Mouse (Mus musculus): ENCODE measurements around the gene Cnot4. TPM values are rescaled to one million over a fixed set of nuclear protein-coding genes. Genes with fewer than 3 reads are reported as not detected.
"Not testable (repeated sequence)": the region's sequence is repeated elsewhere in the genome, so short reads cannot be mapped to it uniquely, and the experiment has no call there.

Gene Cnot4
- 8.7 and 8.9 TPM in 2 replicates for polyA plus RNA-seq (2012; rRNA removed)

- under 1% methylated on average over 55 of the region's 55 CpGs for WGBS
- Histone ChIP-seq H3K4me3 (replicated peaks; ENCODE audit: extremely low read depth, low read depth, low read length) (peak within 1 kb of the TSS; percentile 97), H3K4me1 (ENCODE audit: control insufficient read depth, insufficient read depth, low read length) (peaks cover 5% of the 10 kb centered on the region)
- DNase-seq, result peak; percentile 95
- peak; percentile 91; the same call in 1 of the 2 replicates for TF ChIP-seq POLR2A (IDR thresholded peaks at IDR 0.05; ENCODE audit: borderline replicate concordance, extremely low read depth, low read depth, low read length)
- no peak for TF ChIP-seq CTCF (IDR thresholded peaks at IDR 0.05; ENCODE audit: insufficient read depth, low read length)
Measured at GRCm38 (mm10) chr6:35133579-35134488, at the start of gene Cnot4. Gene Cnot4 (minus strand): TSS chr6:35133724.

GRCm38 (mm10) chr6:35179299-35179698, 45.8 kb upstream of the Cnot4 start:
- H3K4me3 ChIP-seq (replicated peaks; ENCODE audit: extremely low read depth, low read depth, low read length); DNase-seq; H3K4me1 ChIP-seq (ENCODE audit: control insufficient read depth, insufficient read depth, low read length): not testable (repeated sequence)
- 96% methylated on average over 3 of the region's 3 CpGs for WGBS

- Histone ChIP-seq H3K4me3 (replicated peaks; ENCODE audit: extremely low read depth, low read depth, low read length) (peak overlapping the region; percentile 99), H3K4me1 (ENCODE audit: control insufficient read depth, insufficient read depth, low read length) (peaks cover 3% of the 10 kb centered on the region; the same call in 1 of the 2 replicates)
- no peak for DNase-seq
- TF ChIP-seq CTCF (IDR thresholded peaks at IDR 0.05; ENCODE audit: insufficient read depth, low read length) (no peak), POLR2A (IDR thresholded peaks at IDR 0.05; ENCODE audit: borderline replicate concordance, extremely low read depth, low read depth, low read length) (no peak)
- under 1% methylated on average over 69 of the region's 69 CpGs for WGBS
Measured at GRCm38 (mm10) chr6:35177650-35178272, 44.2 kb upstream of the Cnot4 start.

GRCm38 (mm10) chr6:35176979-35177649, 43.6 kb upstream of the Cnot4 start, which contains the start of gene Nup205:
Gene Nup205 (plus strand): TSS chr6:35177421.
- DNase-seq, result peak; percentile 85
- Histone ChIP-seq H3K4me1 (ENCODE audit: control insufficient read depth, insufficient read depth, low read length) (peaks cover 3% of the 10 kb centered on the region; the same call in 1 of the 2 replicates), H3K4me3 (replicated peaks; ENCODE audit: extremely low read depth, low read depth, low read length) (peak within 1 kb of the TSS; percentile 99)
- WGBS, result 3% methylated on average over 34 of the region's 34 CpGs
- TF ChIP-seq CTCF (IDR thresholded peaks at IDR 0.05; ENCODE audit: insufficient read depth, low read length) (no peak), POLR2A (IDR thresholded peaks at IDR 0.05; ENCODE audit: borderline replicate concordance, extremely low read depth, low read depth, low read length) (no peak)

GRCm38 (mm10) chr6:35173181-35173580, 39.7 kb upstream of the Cnot4 start:
- 75% methylated on average over 4 of the region's 4 CpGs for WGBS
- DNase-seq, result no peak
- Histone ChIP-seq H3K4me1 (ENCODE audit: control insufficient read depth, insufficient read depth, low read length) (peaks cover 3% of the 10 kb centered on the region; the same call in 1 of the 2 replicates), H3K4me3 (replicated peaks; ENCODE audit: extremely low read depth, low read depth, low read length) (no peak overlapping the region)
- TF ChIP-seq POLR2A (IDR thresholded peaks at IDR 0.05; ENCODE audit: borderline replicate concordance, extremely low read depth, low read depth, low read length), result no peak
- TF ChIP-seq CTCF (IDR thresholded peaks at IDR 0.05; ENCODE audit: insufficient read depth, low read length), result no peak

- not testable (repeated sequence) for DNase-seq; H3K4me1 ChIP-seq (ENCODE audit: control insufficient read depth, insufficient read depth, low read length)
Measured at GRCm38 (mm10) chr6:35172028-35172427, 38.5 kb upstream of the Cnot4 start.

GRCm38 (mm10) chr6:35169250-35169649, 35.7 kb upstream of the Cnot4 start:
- no peak for DNase-seq
- TF ChIP-seq CTCF (IDR thresholded peaks at IDR 0.05; ENCODE audit: insufficient read depth, low read length) (no peak), POLR2A (IDR thresholded peaks at IDR 0.05; ENCODE audit: borderline replicate concordance, extremely low read depth, low read depth, low read length) (no peak)
- WGBS, result 62% methylated on average over 4 of the region's 4 CpGs

More at GRCm38 (mm10) chr6:35172028-35172427, 38.5 kb upstream of the Cnot4 start:
- WGBS, result 60% methylated on average over 3 of the region's 3 CpGs
- not testable (repeated sequence) for H3K4me3 ChIP-seq (replicated peaks; ENCODE audit: extremely low read depth, low read depth, low read length)

GRCm38 (mm10) chr6:35154540-35154939, 21.0 kb upstream of the Cnot4 start:
- no peak for DNase-seq
- H3K4me1 ChIP-seq (ENCODE audit: control insufficient read depth, insufficient read depth, low read length), result no peaks in the 10 kb centered on the region
- H3K4me3 ChIP-seq (replicated peaks; ENCODE audit: extremely low read depth, low read depth, low read length), result no peak overlapping the region
- TF ChIP-seq CTCF (IDR thresholded peaks at IDR 0.05; ENCODE audit: insufficient read depth, low read length) (no peak), POLR2A (IDR thresholded peaks at IDR 0.05; ENCODE audit: borderline replicate concordance, extremely low read depth, low read depth, low read length) (no peak)

More at GRCm38 (mm10) chr6:35169250-35169649, 35.7 kb upstream of the Cnot4 start:
- Histone ChIP-seq H3K4me1 (ENCODE audit: control insufficient read depth, insufficient read depth, low read length) (no peaks in the 10 kb centered on the region), H3K4me3 (replicated peaks; ENCODE audit: extremely low read depth, low read depth, low read length) (no peak overlapping the region)

GRCm38 (mm10) chr6:35147726-35148422, 14.3 kb upstream of the Cnot4 start:
- DNase-seq, result no peak
- no peak overlapping the region for H3K4me3 ChIP-seq (replicated peaks; ENCODE audit: extremely low read depth, low read depth, low read length)
- 74% methylated on average over 3 of the region's 3 CpGs for WGBS
- TF ChIP-seq POLR2A (IDR thresholded peaks at IDR 0.05; ENCODE audit: borderline replicate concordance, extremely low read depth, low read depth, low read length), result no peak
- no peaks in the 10 kb centered on the region for H3K4me1 ChIP-seq (ENCODE audit: control insufficient read depth, insufficient read depth, low read length)
